Mouse (Mus musculus) embryonic facial prominence, embryonic 12.5 days (tissue): ENCODE measurements around the gene Slc1a2. TPM values are rescaled to one million over a fixed set of nuclear protein-coding genes. Genes with fewer than 3 reads are reported as not detected.

Experiments used
- ATAC-seq: fragments of 200-750 bp; cut with Nextera tagmentation; 2 replicates; pipeline ENCODE4 v1.8.0; 2017; ENCODE audit not compliant: insufficient number of reproducible peaks, insufficient read depth, low FRiP score, low TSS enrichment
- H3K27ac ChIP-seq: fragments of 300-500 bp; sonication (generic); 2 replicates; pipeline ENCODE4 v1.5.1; 2016; ENCODE audit warnings: mild to moderate bottlenecking
- H3K27me3 ChIP-seq: fragments of 300-500 bp; sonication (generic); 2 replicates; pipeline ENCODE4 v1.6.1; 2016; ENCODE audit warnings: mild to moderate bottlenecking, moderate library complexity
- H3K36me3 ChIP-seq: fragments of 300-500 bp; sonication (generic); 2 replicates; pipeline ENCODE4 v1.6.1; 2016; ENCODE audit warnings: mild to moderate bottlenecking
- H3K4me1 ChIP-seq: fragments of 300-500 bp; sonication (generic); 2 replicates; pipeline ENCODE4 v1.6.1; 2016
- H3K4me2 ChIP-seq: fragments of 300-500 bp; sonication (generic); replicated peaks from 2 replicates; pipeline ENCODE4 v1.6.1; 2016; ENCODE audit warnings: mild to moderate bottlenecking, moderate library complexity
- H3K4me3 ChIP-seq: fragments of 300-500 bp; sonication (generic); 2 replicates; pipeline ENCODE4 v1.5.1; 2016; ENCODE audit warnings: mild to moderate bottlenecking
- H3K9ac ChIP-seq: fragments of 300-500 bp; sonication (generic); 2 replicates; pipeline ENCODE4 v1.6.1; 2016; ENCODE audit warnings: mild to moderate bottlenecking, moderate library complexity
- H3K9me3 ChIP-seq: fragments of 300-500 bp; sonication (generic); 2 replicates; pipeline ENCODE4 v1.6.1; 2016; ENCODE audit warnings: mild to moderate bottlenecking, moderate library complexity
- WGBS: fragments of 180-500 bp; shearing (Covaris S2); methylation state at CpG from one replicate; pipeline ENCODE4 v1.1.7; 2016; 5-methylcytosine and 5-hydroxymethylcytosine counted together
- polyA plus RNA-seq: library from polyadenylated mRNA; unstranded; fragments of >200 nt; fragmentation: Nextera tagmentation; extraction: Ambion mirVana; gene quantifications from 2 replicates; pipeline ENCODE4 v1.2.1, GENCODE M21; 2016

Slc1a2 gene
- polyA plus RNA-seq, 1 experiment from 2014 or later = 1.2 TPM

GRCm38 (mm10) chr2:102805283-102805682, 146.8 kb downstream of the Slc1a2 start:
- WGBS = 69% methylated on average over 6 of the region's 6 CpGs
- ATAC-seq = no peak
- H3K4me2 ChIP-seq = no peak overlapping the region

GRCm38 (mm10) chr2:102805761-102806496, 147.5 kb downstream of the Slc1a2 start:
- 89% methylated on average over 4 of the region's 4 CpGs for WGBS
- no peak overlapping the region for H3K9ac ChIP-seq
- no peak for ATAC-seq
- H3K4me1 ChIP-seq = no peaks in the 10 kb centered on the region
- H3K27ac ChIP-seq = no peak overlapping the region
- H3K4me3 ChIP-seq = no peak overlapping the region
- no peaks in the 10 kb centered on the region for H3K36me3 ChIP-seq
- H3K4me2 ChIP-seq = no peak overlapping the region
- no peaks in the 10 kb centered on the region for H3K27me3 ChIP-seq
- no peaks in the 10 kb centered on the region for H3K9me3 ChIP-seq

More at GRCm38 (mm10) chr2:102805283-102805682, 146.8 kb downstream of the Slc1a2 start:
- no peaks in the 10 kb centered on the region for H3K27me3 ChIP-seq
- H3K9me3 ChIP-seq = no peaks in the 10 kb centered on the region
- no peak overlapping the region for H3K4me3 ChIP-seq
- H3K9ac ChIP-seq = no peak overlapping the region
- H3K36me3 ChIP-seq = no peaks in the 10 kb centered on the region
- H3K4me1 ChIP-seq = no peaks in the 10 kb centered on the region
- H3K27ac ChIP-seq = no peak overlapping the region

GRCm38 (mm10) chr2:102807633-102808032, 149.2 kb downstream of the Slc1a2 start:
- H3K4me2 ChIP-seq = no peak overlapping the region
- no peaks in the 10 kb centered on the region for H3K4me1 ChIP-seq
- no peaks in the 10 kb centered on the region for H3K27me3 ChIP-seq
- no peaks in the 10 kb centered on the region for H3K9me3 ChIP-seq
- H3K36me3 ChIP-seq = no peaks in the 10 kb centered on the region
- no peak overlapping the region for H3K9ac ChIP-seq
- no peak for ATAC-seq
- no peak overlapping the region for H3K4me3 ChIP-seq
- H3K27ac ChIP-seq = no peak overlapping the region
- 25% methylated on average over 3 of the region's 3 CpGs for WGBS

GRCm38 (mm10) chr2:102809436-102809835, 151.0 kb downstream of the Slc1a2 start:
- Histone ChIP-seq H3K27me3 (no peaks in the 10 kb centered on the region), H3K4me2 (no peak overlapping the region), H3K9me3 (no peaks in the 10 kb centered on the region), H3K4me1 (no peaks in the 10 kb centered on the region), H3K27ac (no peak overlapping the region), H3K36me3 (no peaks in the 10 kb centered on the region), H3K4me3 (no peak overlapping the region), H3K9ac (no peak overlapping the region)
- WGBS = 78% methylated on average over 1 of the region's 1 CpGs
- no peak for ATAC-seq

- H3K27me3 ChIP-seq = no peaks in the 10 kb centered on the region
- no peak for ATAC-seq
- no peak overlapping the region for H3K27ac ChIP-seq
- H3K9ac ChIP-seq = no peak overlapping the region
- no peaks in the 10 kb centered on the region for H3K4me1 ChIP-seq
- WGBS = 79% methylated on average over 4 of the region's 4 CpGs
- H3K36me3 ChIP-seq = no peaks in the 10 kb centered on the region
- H3K4me2 ChIP-seq = no peak overlapping the region
- no peak overlapping the region for H3K4me3 ChIP-seq
- H3K9me3 ChIP-seq = no peaks in the 10 kb centered on the region
Measured at GRCm38 (mm10) chr2:102812756-102813155, 154.3 kb downstream of the Slc1a2 start.

- WGBS = 66% methylated on average over 6 of the region's 6 CpGs
- no peak for ATAC-seq
Measured at GRCm38 (mm10) chr2:102815289-102815809, 156.9 kb downstream of the Slc1a2 start.

GRCm38 (mm10) chr2:102820225-102820711, 161.8 kb downstream of the Slc1a2 start:
- H3K9ac ChIP-seq = no peak overlapping the region
- no peak overlapping the region for H3K4me3 ChIP-seq
- 32% methylated on average over 5 of the region's 5 CpGs for WGBS
- no peak overlapping the region for H3K4me2 ChIP-seq
- H3K4me1 ChIP-seq = peaks cover 5% of the 10 kb centered on the region; the same call in 1 of the 2 replicates
- H3K27ac ChIP-seq = no peak overlapping the region
- H3K9me3 ChIP-seq = no peaks in the 10 kb centered on the region
- no peak for ATAC-seq
- no peaks in the 10 kb centered on the region for H3K27me3 ChIP-seq
- no peaks in the 10 kb centered on the region for H3K36me3 ChIP-seq

More at GRCm38 (mm10) chr2:102815289-102815809, 156.9 kb downstream of the Slc1a2 start:
- Histone ChIP-seq H3K9ac (no peak overlapping the region), H3K4me1 (peaks cover 4% of the 10 kb centered on the region; the same call in 1 of the 2 replicates), H3K36me3 (no peaks in the 10 kb centered on the region), H3K9me3 (no peaks in the 10 kb centered on the region), H3K4me2 (no peak overlapping the region), H3K4me3 (no peak overlapping the region), H3K27me3 (no peaks in the 10 kb centered on the region), H3K27ac (no peak overlapping the region)

GRCm38 (mm10) chr2:102820790-102821189, 162.3 kb downstream of the Slc1a2 start:
- H3K27ac ChIP-seq = no peak overlapping the region
- no peak overlapping the region for H3K9ac ChIP-seq
- WGBS = 72% methylated on average over 8 of the region's 8 CpGs
- no peaks in the 10 kb centered on the region for H3K9me3 ChIP-seq
- H3K27me3 ChIP-seq = no peaks in the 10 kb centered on the region
- no peak overlapping the region for H3K4me3 ChIP-seq
- no peak overlapping the region for H3K4me2 ChIP-seq
- peaks cover 5% of the 10 kb centered on the region; the same call in 1 of the 2 replicates for H3K4me1 ChIP-seq
- no peaks in the 10 kb centered on the region for H3K36me3 ChIP-seq
- no peak for ATAC-seq

GRCm38 (mm10) chr2:102822036-102822435, 163.6 kb downstream of the Slc1a2 start:
- Histone ChIP-seq H3K4me2 (no peak overlapping the region), H3K9ac (no peak overlapping the region), H3K27ac (no peak overlapping the region), H3K36me3 (no peaks in the 10 kb centered on the region), H3K4me3 (no peak overlapping the region), H3K9me3 (no peaks in the 10 kb centered on the region), H3K4me1 (peaks cover 5% of the 10 kb centered on the region; the same call in 1 of the 2 replicates), H3K27me3 (no peaks in the 10 kb centered on the region)
- no peak for ATAC-seq
- WGBS = 87% methylated on average over 6 of the region's 6 CpGs

GRCm38 (mm10) chr2:102825961-102826633, 167.6 kb downstream of the Slc1a2 start:
- no peaks in the 10 kb centered on the region for H3K9me3 ChIP-seq
- H3K4me1 ChIP-seq = no peaks in the 10 kb centered on the region
- H3K9ac ChIP-seq = no peak overlapping the region
- no peaks in the 10 kb centered on the region for H3K36me3 ChIP-seq
- H3K27ac ChIP-seq = no peak overlapping the region
- WGBS = 94% methylated on average over 9 of the region's 9 CpGs
- H3K4me2 ChIP-seq = no peak overlapping the region
- no peaks in the 10 kb centered on the region for H3K27me3 ChIP-seq
- ATAC-seq = no peak
- H3K4me3 ChIP-seq = no peak overlapping the region

- H3K4me2 ChIP-seq = no peak overlapping the region
- H3K9ac ChIP-seq = no peak overlapping the region
- no peak overlapping the region for H3K27ac ChIP-seq
- H3K9me3 ChIP-seq = no peaks in the 10 kb centered on the region
- no peak for ATAC-seq
- WGBS = 93% methylated on average over 1 of the region's 1 CpGs
- H3K27me3 ChIP-seq = no peaks in the 10 kb centered on the region
- H3K4me1 ChIP-seq = no peaks in the 10 kb centered on the region
- H3K36me3 ChIP-seq = no peaks in the 10 kb centered on the region
- H3K4me3 ChIP-seq = no peak overlapping the region
Measured at GRCm38 (mm10) chr2:102827841-102828240, 169.4 kb downstream of the Slc1a2 start.

- no peak overlapping the region for H3K4me2 ChIP-seq
- H3K9ac ChIP-seq = no peak overlapping the region
- H3K4me3 ChIP-seq = no peak overlapping the region
- no peaks in the 10 kb centered on the region for H3K4me1 ChIP-seq
- WGBS = 92% methylated on average over 7 of the region's 7 CpGs
- H3K27ac ChIP-seq = no peak overlapping the region
- no peak for ATAC-seq
- no peaks in the 10 kb centered on the region for H3K9me3 ChIP-seq
- no peaks in the 10 kb centered on the region for H3K27me3 ChIP-seq
- no peaks in the 10 kb centered on the region for H3K36me3 ChIP-seq
Measured at GRCm38 (mm10) chr2:102828381-102828780, 169.9 kb downstream of the Slc1a2 start.
